Mouse (Mus musculus) G1E (cell line): ENCODE results near the gene Cend1. TPM values are rescaled to one million over a fixed set of nuclear protein-coding genes. Genes with fewer than 3 reads are reported as not detected.

Experiments used
- ATAC-seq: 2 replicates; pipeline ENCODE4 v1.8.0; 2016; ENCODE audit warnings: mild to moderate bottlenecking; ENCODE audit not compliant: insufficient number of reproducible peaks, poor library complexity, low FRiP score, severe bottlenecking; ENCODE audit errors: extremely low read depth
- DNase-seq: peaks from one replicate; pipeline ENCODE4 v3.0.0; 2012; ENCODE audit warnings: low spot score
- H3K27me3 ChIP-seq: 2 replicates; pipeline ENCODE4 v1.6.1; 2012; ENCODE audit warnings: mild to moderate bottlenecking, low read length, inconsistent platforms; ENCODE audit not compliant: insufficient read depth
- H3K36me3 ChIP-seq: replicated peaks from 2 replicates; pipeline ENCODE3; 2012; ENCODE audit warnings: mild to moderate bottlenecking, inconsistent platforms
- H3K4me1 ChIP-seq: 2 replicates; pipeline ENCODE4 v1.6.1; 2012; ENCODE audit warnings: low read depth, low read length, inconsistent platforms, mixed read lengths; ENCODE audit not compliant: insufficient read depth
- H3K4me3 ChIP-seq: 2 replicates; pipeline ENCODE4 v1.5.1; 2012; ENCODE audit warnings: low read depth, mild to moderate bottlenecking, inconsistent platforms, low read length, moderate library complexity, mixed read lengths
- H3K9me3 ChIP-seq: replicated peaks from 2 replicates; pipeline ENCODE4 v1.6.1; 2012; ENCODE audit warnings: inconsistent platforms
- CTCF ChIP-seq: IDR thresholded peaks from 2 replicates; pipeline ENCODE4 v1.5.1; 2012; ENCODE audit warnings: low read depth, low read length, inconsistent platforms, mixed read lengths
- GATA1 ChIP-seq: IDR thresholded peaks from 2 replicates; pipeline ENCODE4 v1.6.1; 2012; ENCODE audit warnings: borderline replicate concordance, low read length, inconsistent platforms, mixed read lengths
- GATA2 ChIP-seq: IDR thresholded peaks from 2 replicates; pipeline ENCODE4 v1.6.1; 2012; ENCODE audit warnings: low read depth, low read length, inconsistent platforms, borderline replicate concordance
- POLR2AphosphoS5 ChIP-seq: IDR thresholded peaks from 2 replicates; pipeline ENCODE4 v1.6.1; 2012; ENCODE audit warnings: low read depth, low read length, inconsistent platforms; ENCODE audit not compliant: insufficient replicate concordance
- TAL1 ChIP-seq: conservative IDR thresholded peaks from 2 replicates; pipeline ENCODE4 v1.6.1; 2012; ENCODE audit warnings: low read depth, low read length, inconsistent platforms, mixed read lengths
- polyA plus RNA-seq: library from polyadenylated mRNA; stranded (reverse); fragments of >175 nt; gene quantifications from 2 replicates; pipeline ENCODE4 v1.2.3, GENCODE M21; 2012
- total RNA-seq, 2 experiments: library from RNA; stranded (forward) in 1 of 2; stranded (reverse) in 1 of 2; fragments of 200-1000 nt in 1 of 2; fragments of >200 nt in 1 of 2; fragmentation: Nextera tagmentation in 1 of 2; gene quantifications; 2 replicates each; pipeline ENCODE4 v1.2.3; 2014 to 2017

Gene Cend1
- total and polyA plus RNA-seq, 3 experiments: not detected

- no peak for TF ChIP-seq POLR2AphosphoS5
- no peak for TF ChIP-seq CTCF
- TF ChIP-seq GATA2: no peak
- no peak for TF ChIP-seq GATA1
- no peak for TF ChIP-seq TAL1
- peaks cover 68% of the 10 kb centered on the region for H3K4me1 ChIP-seq
These were observed 45.9 kb upstream of the Cend1 start, which contains the start of the genes Polr2l and Tspan4 for GRCm38 (mm10) chr7:141475011-141475804. Gene Polr2l, minus strand, starts transcription at chr7:141475132. Gene Tspan4, plus strand, starts transcription at chr7:141475240.

GRCm38 (mm10) chr7:141474160-141474559, 44.9 kb upstream of the Cend1 start:
- peaks cover 78% of the 10 kb centered on the region for H3K4me1 ChIP-seq
- H3K4me3 ChIP-seq: peak overlapping the region; percentile 84
- no peak for TF ChIP-seq CTCF
- TF ChIP-seq GATA2: no peak
- TF ChIP-seq POLR2AphosphoS5: no peak
- TF ChIP-seq GATA1: no peak
- TF ChIP-seq TAL1: no peak
- ATAC-seq: no peak
- H3K27me3 ChIP-seq: no peaks in the 10 kb centered on the region
- no peak for DNase-seq
- H3K36me3 ChIP-seq: peaks cover 58% of the 10 kb centered on the region
- H3K9me3 ChIP-seq: no peaks in the 10 kb centered on the region

More at GRCm38 (mm10) chr7:141475011-141475804, 45.9 kb upstream of the Cend1 start, which contains the start of the genes Polr2l and Tspan4:
- Histone ChIP-seq H3K4me3 (peak within 1 kb of the TSS; percentile 84), H3K9me3 (no peaks in the 10 kb centered on the region), H3K27me3 (no peaks in the 10 kb centered on the region), H3K36me3 (peaks cover 54% of the 10 kb centered on the region)
- ATAC-seq (peak; percentile 48), DNase-seq (peak; percentile 73)

DNA sequence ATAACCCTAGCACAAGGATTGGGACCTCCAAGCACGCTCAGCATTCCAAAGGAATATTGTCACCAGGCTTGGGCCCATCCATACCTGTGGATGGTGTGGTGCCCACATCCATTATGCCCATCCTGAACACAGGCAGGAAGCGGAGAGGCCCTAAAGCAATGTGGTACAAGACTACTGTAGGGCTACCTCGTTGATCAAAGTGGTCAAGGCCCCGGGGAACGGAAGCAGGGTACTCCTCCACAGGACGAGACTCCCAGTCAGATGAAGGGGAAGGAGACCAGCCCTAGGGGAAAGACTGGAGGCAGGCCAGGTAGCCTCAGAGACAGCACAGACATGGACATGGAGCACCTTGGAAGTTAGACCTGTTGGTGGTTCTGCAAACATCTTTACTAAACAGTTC, 43.5 kb upstream of the Cend1 start:
- TF ChIP-seq TAL1: no peak
- no peak for TF ChIP-seq POLR2AphosphoS5
- no peak for TF ChIP-seq GATA2
- no peak for TF ChIP-seq GATA1
- TF ChIP-seq CTCF: no peak
- H3K4me3 ChIP-seq: no peak overlapping the region
- no peaks in the 10 kb centered on the region for H3K27me3 ChIP-seq
- H3K36me3 ChIP-seq: peaks cover 55% of the 10 kb centered on the region
- no peak for DNase-seq
- no peak for ATAC-seq
- H3K4me1 ChIP-seq: peaks cover 84% of the 10 kb centered on the region
- no peaks in the 10 kb centered on the region for H3K9me3 ChIP-seq

DNA sequence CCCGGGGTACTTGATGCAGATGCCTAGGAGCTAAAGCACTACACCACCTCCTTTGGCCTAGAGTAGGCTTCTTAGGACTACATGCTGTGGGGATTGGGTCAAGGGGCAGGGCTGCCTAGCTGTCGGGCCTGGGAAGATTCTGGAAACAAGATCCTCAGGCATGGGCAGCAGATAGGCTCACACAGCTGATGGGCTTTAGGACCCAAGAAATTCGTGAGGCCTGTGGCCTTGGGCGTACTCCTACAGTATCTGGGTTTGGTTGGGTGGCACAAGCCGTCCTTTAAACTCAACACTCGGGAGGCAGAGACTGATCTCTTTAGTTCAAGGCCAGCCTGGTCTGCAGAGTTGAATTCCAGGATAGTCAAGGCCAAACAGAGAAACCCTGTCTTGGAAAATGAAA, 42.9 kb upstream of the Cend1 start:
- Histone ChIP-seq H3K4me1 (peaks cover 84% of the 10 kb centered on the region), H3K36me3 (peaks cover 50% of the 10 kb centered on the region), H3K9me3 (no peaks in the 10 kb centered on the region), H3K27me3 (no peaks in the 10 kb centered on the region), H3K4me3 (no peak overlapping the region)
- DNase-seq (no peak), ATAC-seq (no peak)
- TF ChIP-seq GATA1 (no peak), GATA2 (no peak), CTCF (no peak), TAL1 (no peak), POLR2AphosphoS5 (no peak)

- Histone ChIP-seq H3K9me3 (no peaks in the 10 kb centered on the region), H3K27me3 (no peaks in the 10 kb centered on the region), H3K4me3 (no peak overlapping the region), H3K4me1 (peaks cover 81% of the 10 kb centered on the region), H3K36me3 (peaks cover 49% of the 10 kb centered on the region)
- TF ChIP-seq GATA2 (no peak), GATA1 (no peak), CTCF (no peak), TAL1 (no peak), POLR2AphosphoS5 (no peak)
- ATAC-seq (no peak), DNase-seq (no peak)
These were observed 41.9 kb upstream of the Cend1 start for GRCm38 (mm10) chr7:141471236-141471635.

- Histone ChIP-seq H3K27me3 (peaks cover 3% of the 10 kb centered on the region; the same call in 1 of the 2 replicates), H3K9me3 (no peaks in the 10 kb centered on the region), H3K4me1 (peaks cover 81% of the 10 kb centered on the region), H3K4me3 (peak overlapping the region; percentile 24; the same call in 1 of the 2 replicates), H3K36me3 (peaks cover 49% of the 10 kb centered on the region)
- ATAC-seq (no peak), DNase-seq (no peak)
- TF ChIP-seq CTCF: no peak
- no peak for TF ChIP-seq GATA2
- no peak for TF ChIP-seq POLR2AphosphoS5
- no peak for TF ChIP-seq TAL1
- TF ChIP-seq GATA1: no peak
These were observed 41.3 kb upstream of the Cend1 start for GRCm38 (mm10) chr7:141470637-141470944.
